Mouse (Mus musculus) cerebellum, adult 2 months (tissue): ENCODE data around the gene Fam193a. TPM values are rescaled to one million over a fixed set of nuclear protein-coding genes. Genes with fewer than 3 reads are reported as not detected.

Source experiments
- DNase-seq, 2 experiments: peaks; one replicate each; pipeline ENCODE4 v3.0.0; 2021
- H3K27ac ChIP-seq: fragments of 200-500 bp; 2 replicates; pipeline ENCODE4 v1.5.1; 2012; ENCODE audit warnings: low read length, control low read depth, inconsistent platforms; ENCODE audit not compliant: insufficient read depth
- H3K27me3 ChIP-seq: fragments of 200-500 bp; 2 replicates; pipeline ENCODE4 v1.6.1; 2012; ENCODE audit warnings: inconsistent platforms, mild to moderate bottlenecking, low read length, moderate library complexity; ENCODE audit not compliant: control insufficient read depth, insufficient read depth
- H3K4me1 ChIP-seq: fragments of 200-500 bp; 2 replicates; pipeline ENCODE4 v1.6.1; 2011; ENCODE audit warnings: low read length; ENCODE audit not compliant: control insufficient read depth, insufficient read depth
- H3K4me3 ChIP-seq: fragments of 200-500 bp; replicated peaks from 2 replicates; pipeline ENCODE3; 2011; ENCODE audit warnings: mild to moderate bottlenecking, low read depth, low read length, control low read depth; ENCODE audit not compliant: insufficient read depth
- CTCF ChIP-seq: fragments of 200-500 bp; IDR thresholded peaks from 2 replicates; pipeline ENCODE4 v1.5.1; 2011; ENCODE audit warnings: low read depth, mild to moderate bottlenecking, control low read depth, low read length, moderate library complexity, borderline replicate concordance; ENCODE audit not compliant: insufficient read depth
- POLR2A ChIP-seq: fragments of 200-500 bp; IDR thresholded peaks from 2 replicates; pipeline ENCODE4 v1.6.1; 2011; ENCODE audit warnings: low read length, control low read depth, borderline replicate concordance; ENCODE audit not compliant: insufficient read depth
- WGBS: fragments of 180-500 bp; shearing (Covaris S2); methylation state at CpG from one replicate; pipeline ENCODE4 v1.1.7; 2018; 5-methylcytosine and 5-hydroxymethylcytosine counted together
- polyA plus RNA-seq: library from polyadenylated mRNA; depleted of rRNA; stranded (reverse); fragments of >200 nt; gene quantifications from 2 replicates; pipeline ENCODE4 v1.2.3, GENCODE M21; 2012

The Fam193a gene
- polyA plus RNA-seq, 1 experiment: 45.5 TPM

- Histone ChIP-seq H3K27ac (no peak overlapping the region), H3K27me3 (no peaks in the 10 kb centered on the region), H3K4me1 (peaks cover 4% of the 10 kb centered on the region), H3K4me3 (peak overlapping the region; percentile 19)
- peak in 1 of 2 experiments; percentile 43 for DNase-seq
- 38% methylated on average over 4 of the region's 4 CpGs for WGBS
- TF ChIP-seq POLR2A (no peak), CTCF (no peak)
Measured at GRCm38 (mm10) chr5:34410819-34411218, 41.1 kb downstream of the Fam193a start.

GRCm38 (mm10) chr5:34413921-34414320, 44.2 kb downstream of the Fam193a start:
- no peak overlapping the region for H3K27ac ChIP-seq
- TF ChIP-seq CTCF (no peak), POLR2A (no peak)
- no peak overlapping the region for H3K4me3 ChIP-seq
- H3K27me3 ChIP-seq: no peaks in the 10 kb centered on the region
- peaks cover 11% of the 10 kb centered on the region for H3K4me1 ChIP-seq
- DNase-seq: no peak
- WGBS: 33% methylated on average over 2 of the region's 2 CpGs

- DNase-seq: no peak
- 47% methylated on average over 3 of the region's 3 CpGs for WGBS
Measured at GRCm38 (mm10) chr5:34417251-34418008, 47.7 kb downstream of the Fam193a start.

GRCm38 (mm10) chr5:34419188-34419587, 49.5 kb downstream of the Fam193a start:
- no peak for DNase-seq
- H3K27ac ChIP-seq: no peak overlapping the region
- 94% methylated on average over 1 of the region's 1 CpGs for WGBS
- no peak for TF ChIP-seq CTCF
- no peak for TF ChIP-seq POLR2A
- H3K4me1 ChIP-seq: peaks cover 10% of the 10 kb centered on the region
- H3K27me3 ChIP-seq: no peaks in the 10 kb centered on the region
- no peak overlapping the region for H3K4me3 ChIP-seq

More at GRCm38 (mm10) chr5:34417251-34418008, 47.7 kb downstream of the Fam193a start:
- no peaks in the 10 kb centered on the region for H3K27me3 ChIP-seq
- no peak overlapping the region for H3K4me3 ChIP-seq
- H3K27ac ChIP-seq: no peak overlapping the region
- peaks cover 10% of the 10 kb centered on the region for H3K4me1 ChIP-seq
- TF ChIP-seq POLR2A (no peak), CTCF (no peak)

GRCm38 (mm10) chr5:34430776-34431175, 61.0 kb downstream of the Fam193a start:
- TF ChIP-seq CTCF: no peak
- TF ChIP-seq POLR2A: no peak
- no peaks in the 10 kb centered on the region for H3K27me3 ChIP-seq
- WGBS: 18% methylated on average over 3 of the region's 3 CpGs
- H3K4me1 ChIP-seq: peaks cover 12% of the 10 kb centered on the region; the same call in 1 of the 2 replicates
- no peak overlapping the region for H3K27ac ChIP-seq
- DNase-seq: peak; percentile 34 to 68
- H3K4me3 ChIP-seq: no peak overlapping the region

- TF ChIP-seq CTCF (no peak), POLR2A (no peak)
- no peak overlapping the region for H3K27ac ChIP-seq
- peaks cover 4% of the 10 kb centered on the region; the same call in 1 of the 2 replicates for H3K4me1 ChIP-seq
- no peak overlapping the region for H3K4me3 ChIP-seq
- WGBS: 91% methylated on average over 1 of the region's 1 CpGs
- no peaks in the 10 kb centered on the region for H3K27me3 ChIP-seq
- no peak for DNase-seq
Measured at GRCm38 (mm10) chr5:34433786-34434185, 64.1 kb downstream of the Fam193a start.

- Histone ChIP-seq H3K27ac (no peak overlapping the region), H3K4me1 (peaks cover 4% of the 10 kb centered on the region; the same call in 1 of the 2 replicates), H3K27me3 (no peaks in the 10 kb centered on the region), H3K4me3 (no peak overlapping the region)
- DNase-seq: peak in 1 of 2 experiments; percentile 52
- WGBS: 44% methylated on average over 3 of the region's 3 CpGs
- TF ChIP-seq POLR2A (no peak), CTCF (no peak)
Measured at GRCm38 (mm10) chr5:34434241-34434640, 64.5 kb downstream of the Fam193a start.

- 92% methylated on average over 4 of the region's 4 CpGs for WGBS
- Histone ChIP-seq H3K27me3 (no peaks in the 10 kb centered on the region), H3K4me3 (no peak overlapping the region), H3K27ac (no peak overlapping the region), H3K4me1 (no peaks in the 10 kb centered on the region; the same call in 1 of the 2 replicates)
- no peak for TF ChIP-seq CTCF
- no peak for TF ChIP-seq POLR2A
- no peak for DNase-seq
Measured at GRCm38 (mm10) chr5:34438052-34438451, 68.3 kb downstream of the Fam193a start.
